Mouse (Mus musculus) stomach, postnatal 0 days (tissue): ENCODE measurements at regions not wholly inside any gene's neighbourhood (a gene's known extent, or its start where the extent isn't known, plus 50 kb on each side); places are given as distances from the start of the nearest gene placed in this dataset.

Experiments
- ATAC-seq: fragments of 200-750 bp; cut with Nextera tagmentation; 2 replicates; pipeline ENCODE4 v1.8.0; 2017; ENCODE audit not compliant: low FRiP score, low TSS enrichment
- DNase-seq: peaks from one replicate; pipeline ENCODE4 v3.0.0-alpha.2; 2016; ENCODE audit warnings: low spot score
- H3K27ac ChIP-seq: fragments of 300-500 bp; sonication (generic); replicated peaks from 2 replicates; pipeline ENCODE4 v1.5.1; 2014; ENCODE audit warnings: mild to moderate bottlenecking, control low read depth
- H3K27me3 ChIP-seq: fragments of 300-500 bp; sonication (generic); 2 replicates; pipeline ENCODE4 v1.6.1; 2014; ENCODE audit warnings: low read length; ENCODE audit not compliant: control insufficient read depth, insufficient read depth
- H3K36me3 ChIP-seq: fragments of 300-500 bp; sonication (generic); 2 replicates; pipeline ENCODE4 v1.6.1; 2014; ENCODE audit warnings: low read length, mixed read lengths; ENCODE audit not compliant: control insufficient read depth, insufficient read depth
- H3K4me1 ChIP-seq: fragments of 300-500 bp; sonication (generic); replicated peaks from 2 replicates; pipeline ENCODE4 v1.6.1; 2014; ENCODE audit warnings: antibody characterized with exemption; ENCODE audit not compliant: control insufficient read depth, insufficient read depth
- H3K4me2 ChIP-seq: fragments of 300-500 bp; sonication (generic); replicated peaks from 2 replicates; pipeline ENCODE4 v1.6.1; 2014; ENCODE audit warnings: low read depth, mild to moderate bottlenecking, control low read depth, moderate library complexity
- H3K4me3 ChIP-seq: fragments of 300-500 bp; sonication (generic); 2 replicates; pipeline ENCODE4 v1.5.1; 2014; ENCODE audit warnings: low read depth, low read length, control low read depth
- H3K9ac ChIP-seq: fragments of 300-500 bp; sonication (generic); 2 replicates; pipeline ENCODE4 v1.6.1; 2014; ENCODE audit warnings: mild to moderate bottlenecking, low read length, control low read depth, mixed read lengths
- H3K9me3 ChIP-seq: fragments of 300-500 bp; sonication (generic); 2 replicates; pipeline ENCODE4 v1.6.1; 2016; ENCODE audit warnings: low read length; ENCODE audit not compliant: control insufficient read depth
- CTCF ChIP-seq: IDR thresholded peaks from 2 replicates; pipeline ENCODE4 v1.5.1; 2016; ENCODE audit warnings: antibody characterized with exemption, low read depth, mild to moderate bottlenecking, moderate library complexity
- EP300 ChIP-seq: optimal IDR thresholded peaks from 2 replicates; pipeline ENCODE3; 2016; ENCODE audit warnings: antibody characterized with exemption
- WGBS: fragments of 180-500 bp; shearing (Covaris S2); extraction: QIAGEN DNeasy Blood & Tissue Kit; methylation state at CpG from one replicate; pipeline ENCODE4 v1.1.7; 2014; 5-methylcytosine and 5-hydroxymethylcytosine counted together

DNA sequence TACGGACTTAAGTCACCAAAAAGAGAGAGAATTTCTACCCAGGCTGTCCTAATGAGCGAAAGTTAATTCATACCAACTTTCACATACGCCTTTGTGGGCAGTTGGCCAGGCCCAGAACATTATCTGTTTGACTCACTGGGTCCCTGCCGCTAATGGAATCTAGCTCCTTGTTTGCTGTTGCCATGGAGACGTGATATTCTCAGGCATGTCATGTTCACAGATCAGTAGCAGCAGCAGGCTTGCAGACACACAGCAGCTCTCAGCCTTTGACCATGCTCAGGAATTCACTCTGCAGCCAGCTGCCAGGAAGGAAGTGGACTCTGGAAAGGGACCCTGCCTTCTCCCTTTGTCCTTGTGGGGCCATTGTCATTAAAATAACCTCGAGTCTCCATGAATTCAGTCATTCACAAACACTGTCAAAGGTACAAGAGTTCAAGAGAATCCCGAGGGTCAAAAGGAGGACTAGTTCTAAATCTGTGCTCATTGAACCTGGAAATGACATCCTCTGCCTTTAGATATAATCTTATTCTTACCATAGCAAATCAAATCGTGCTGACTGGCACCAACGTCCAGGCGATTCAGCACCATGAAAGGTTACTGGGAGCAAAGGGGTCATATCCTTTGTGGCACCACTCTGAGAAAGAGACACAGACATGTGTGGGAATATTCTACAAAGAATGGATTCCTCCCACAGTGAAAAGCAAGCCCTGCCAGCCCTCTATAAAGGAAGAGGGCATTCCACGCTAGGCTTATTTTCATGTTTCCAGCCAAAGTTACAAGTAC, 584.9 kb downstream of the Tmem182 start:
- H3K9me3 ChIP-seq, result no peaks in the 10 kb centered on the region
- peak; percentile 87 for DNase-seq
- H3K4me3 ChIP-seq, result no peak overlapping the region
- no peak for TF ChIP-seq EP300
- TF ChIP-seq CTCF, result no peak
- no peaks in the 10 kb centered on the region for H3K36me3 ChIP-seq
- no peak overlapping the region for H3K9ac ChIP-seq
- H3K4me1 ChIP-seq, result no peaks in the 10 kb centered on the region
- no peak overlapping the region for H3K27ac ChIP-seq
- H3K27me3 ChIP-seq, result 0 out of 2 replicates have a peak, but pooled peaks cover 2% of the 10 kb centered on the region
- ATAC-seq, result peak; percentile 97
- WGBS, result 13% methylated on average over 11 of the region's 11 CpGs
- H3K4me2 ChIP-seq, result no peak overlapping the region

DNA sequence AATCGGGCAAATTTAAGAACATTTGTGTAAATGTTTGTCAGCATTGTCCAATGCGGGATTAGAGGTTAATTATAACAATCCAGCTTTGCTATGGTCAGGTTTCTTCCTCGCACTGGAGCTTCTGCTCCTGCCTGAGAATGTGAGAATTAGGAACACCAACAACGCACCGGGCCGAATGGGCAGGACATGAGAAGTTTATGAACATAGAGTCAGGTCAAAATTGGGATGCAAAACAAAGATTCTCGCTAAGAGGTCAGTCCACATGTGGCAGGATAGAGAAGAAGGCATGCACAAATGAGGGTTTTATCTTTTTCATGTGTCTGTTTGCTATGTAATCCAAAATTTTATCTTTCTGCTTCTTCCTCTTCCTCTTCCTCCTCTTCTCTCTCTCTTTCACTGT, 585.7 kb downstream of the Tmem182 start:
- TF ChIP-seq CTCF (no peak), EP300 (no peak)
- no peak overlapping the region for H3K27ac ChIP-seq
- DNase-seq (no peak), ATAC-seq (no peak)
- 0 out of 2 replicates have a peak, but pooled peaks cover 2% of the 10 kb centered on the region for H3K27me3 ChIP-seq
- H3K9ac ChIP-seq, result no peak overlapping the region
- H3K9me3 ChIP-seq, result no peaks in the 10 kb centered on the region
- H3K4me2 ChIP-seq, result no peak overlapping the region
- H3K4me1 ChIP-seq, result no peaks in the 10 kb centered on the region
- no peaks in the 10 kb centered on the region for H3K36me3 ChIP-seq
- 83% methylated on average over 7 of the region's 7 CpGs for WGBS
- no peak overlapping the region for H3K4me3 ChIP-seq

DNA sequence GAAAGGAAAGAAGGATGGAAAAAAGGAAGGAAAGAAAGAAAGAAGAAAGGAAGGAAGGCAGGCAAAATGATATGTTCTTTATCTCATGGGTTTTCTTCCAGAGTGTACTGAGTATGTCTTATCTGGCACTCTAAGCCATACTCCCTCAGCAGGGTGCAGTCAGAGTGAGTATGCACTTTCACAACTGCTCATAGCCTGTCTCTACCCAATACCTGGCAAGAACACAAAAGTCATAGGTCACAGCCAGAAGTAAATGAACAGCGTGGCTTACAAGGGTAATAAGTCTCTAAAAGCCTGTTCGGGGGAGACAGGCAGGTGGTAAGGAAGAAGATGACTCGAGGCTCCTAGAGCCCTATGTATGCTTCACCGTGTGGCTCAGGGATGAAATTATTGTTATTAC, 587.9 kb downstream of the Tmem182 start:
- Histone ChIP-seq H3K9me3 (no peaks in the 10 kb centered on the region), H3K4me3 (no peak overlapping the region), H3K27ac (no peak overlapping the region), H3K4me2 (no peak overlapping the region), H3K27me3 (0 out of 2 replicates have a peak, but pooled peaks cover 2% of the 10 kb centered on the region), H3K9ac (no peak overlapping the region), H3K36me3 (no peaks in the 10 kb centered on the region), H3K4me1 (no peaks in the 10 kb centered on the region)
- peak; percentile 72 for ATAC-seq
- TF ChIP-seq CTCF (no peak), EP300 (no peak)
- DNase-seq, result no peak
- 53% methylated on average over 4 of the region's 4 CpGs for WGBS

DNA sequence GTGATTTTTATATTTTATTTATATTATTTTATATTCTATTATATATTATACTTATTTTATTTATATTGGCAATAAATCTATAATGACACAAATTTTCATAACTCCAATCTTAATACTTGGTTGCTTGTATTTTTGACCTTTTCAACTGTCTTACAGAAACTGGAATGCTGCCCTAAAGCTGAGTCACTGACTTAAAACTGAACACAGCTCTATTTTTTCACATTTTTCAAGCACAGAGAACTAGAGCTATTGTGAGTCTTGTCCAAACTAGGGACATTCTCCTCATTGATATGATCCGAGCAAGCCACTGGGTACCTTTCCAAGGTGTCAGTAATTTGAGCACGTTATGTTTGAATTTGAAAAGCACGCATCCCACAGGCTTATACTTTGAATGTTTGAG, 589.7 kb downstream of the Tmem182 start:
- TF ChIP-seq CTCF (no peak), EP300 (no peak)
- Histone ChIP-seq H3K4me2 (no peak overlapping the region), H3K9ac (no peak overlapping the region), H3K9me3 (no peaks in the 10 kb centered on the region), H3K27me3 (no peaks in the 10 kb centered on the region), H3K4me3 (no peak overlapping the region), H3K36me3 (no peaks in the 10 kb centered on the region), H3K4me1 (no peaks in the 10 kb centered on the region), H3K27ac (no peak overlapping the region)
- ATAC-seq, result no peak
- no peak for DNase-seq
- WGBS, result 58% methylated on average over 3 of the region's 3 CpGs

DNA sequence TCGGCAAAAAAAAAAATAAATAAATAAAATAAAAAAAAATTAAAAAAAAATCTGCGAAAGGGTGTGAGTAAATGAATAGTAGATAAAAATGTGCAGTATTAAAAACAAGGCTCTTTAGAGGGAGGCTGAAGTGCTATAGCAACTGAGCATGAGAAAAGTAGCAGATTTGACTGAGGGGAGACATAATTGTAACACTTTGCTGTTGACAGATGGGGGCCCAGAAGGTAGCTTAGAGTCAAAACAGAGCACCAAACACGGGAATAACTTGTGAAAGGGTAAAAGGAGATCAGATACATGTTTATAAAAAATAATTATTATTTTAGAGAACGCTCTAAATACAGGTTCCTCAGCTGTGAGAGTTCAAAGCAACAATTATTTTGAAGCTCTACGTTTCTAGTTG, 605.1 kb downstream of the Tmem182 start:
- no peaks in the 10 kb centered on the region for H3K4me1 ChIP-seq
- WGBS, result 77% methylated on average over 5 of the region's 5 CpGs
- H3K27ac ChIP-seq, result no peak overlapping the region
- TF ChIP-seq CTCF (no peak), EP300 (no peak)
- no peak overlapping the region for H3K9ac ChIP-seq
- H3K4me2 ChIP-seq, result no peak overlapping the region
- no peaks in the 10 kb centered on the region for H3K36me3 ChIP-seq
- ATAC-seq, result no peak
- no peak for DNase-seq
- H3K4me3 ChIP-seq, result no peak overlapping the region
- H3K27me3 ChIP-seq, result no peaks in the 10 kb centered on the region
- H3K9me3 ChIP-seq, result no peaks in the 10 kb centered on the region

DNA sequence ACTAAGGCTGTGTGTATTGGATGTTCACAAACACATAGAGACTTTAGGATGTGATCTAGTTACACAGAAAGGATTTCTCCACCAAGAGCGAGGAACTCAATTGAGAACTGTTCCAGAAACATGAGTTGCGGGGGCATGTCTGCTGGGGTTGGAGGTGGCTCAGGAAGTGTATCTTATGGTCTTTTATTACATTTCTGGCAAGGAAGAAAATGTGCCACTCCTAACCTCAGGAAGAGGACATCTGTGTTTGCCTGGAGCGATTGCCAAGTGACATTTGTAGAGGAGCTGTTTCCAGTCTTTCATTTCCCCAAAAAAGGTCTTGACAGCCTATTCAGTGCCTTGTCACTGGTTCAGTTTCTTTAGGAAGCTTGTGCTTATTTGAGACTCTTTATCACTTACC, 606.2 kb downstream of the Tmem182 start:
- H3K36me3 ChIP-seq, result no peaks in the 10 kb centered on the region
- no peaks in the 10 kb centered on the region for H3K27me3 ChIP-seq
- 75% methylated on average over 3 of the region's 3 CpGs for whole genome bisulfite sequencing
- H3K9me3 ChIP-seq, result no peaks in the 10 kb centered on the region
- H3K4me3 ChIP-seq, result no peak overlapping the region
- DNase-seq, result no peak
- H3K9ac ChIP-seq, result no peak overlapping the region
- no peaks in the 10 kb centered on the region for H3K4me1 ChIP-seq
- no peak overlapping the region for H3K4me2 ChIP-seq
- no peak overlapping the region for H3K27ac ChIP-seq
- TF ChIP-seq EP300, result no peak
- no peak for TF ChIP-seq CTCF
- no peak for ATAC-seq
